Mouse (Mus musculus) kidney, adult 2 months (tissue): Measurements from ENCODE around the gene Snd1. TPM values are rescaled to one million over a fixed set of nuclear protein-coding genes. Genes with fewer than 3 reads are reported as not detected.

Experiments
- DNase-seq: peaks from one replicate; pipeline ENCODE4 v3.0.0; 2021
- H3K27ac ChIP-seq: fragments of 200-500 bp; 2 replicates; pipeline ENCODE4 v1.5.1; 2012; ENCODE audit warnings: low read depth, low read length, control low read depth, inconsistent platforms; ENCODE audit not compliant: insufficient read depth
- H3K27me3 ChIP-seq: fragments of 200-500 bp; replicated peaks from 2 replicates; pipeline ENCODE4 v1.6.1; 2012; ENCODE audit warnings: mild to moderate bottlenecking, moderate library complexity, low read length, inconsistent platforms; ENCODE audit not compliant: control insufficient read depth, insufficient read depth
- H3K36me3 ChIP-seq: fragments of 200-500 bp; 2 replicates; pipeline ENCODE4 v1.6.1; 2012; ENCODE audit warnings: mild to moderate bottlenecking, moderate library complexity, low read length, inconsistent platforms; ENCODE audit not compliant: control insufficient read depth, insufficient read depth
- H3K4me1 ChIP-seq: fragments of 200-500 bp; 2 replicates; pipeline ENCODE4 v1.6.1; 2011; ENCODE audit warnings: low read length; ENCODE audit not compliant: control insufficient read depth, insufficient read depth
- H3K4me3 ChIP-seq: fragments of 200-500 bp; 2 replicates; pipeline ENCODE4 v1.5.1; 2011; ENCODE audit warnings: mild to moderate bottlenecking, low read depth, low read length, control low read depth; ENCODE audit not compliant: insufficient read depth
- CTCF ChIP-seq: fragments of 200-500 bp; conservative IDR thresholded peaks from 2 replicates; pipeline ENCODE4 v1.5.1; 2011; ENCODE audit warnings: low read depth, mild to moderate bottlenecking, control low read depth, low read length, moderate library complexity, mixed read lengths; ENCODE audit not compliant: insufficient read depth, insufficient read length
- POLR2A ChIP-seq: fragments of 200-500 bp; IDR thresholded peaks from one replicate; pipeline ENCODE4 v1.6.1; 2011; ENCODE audit warnings: low read depth, low read length, control low read depth
- WGBS: fragments of 180-500 bp; shearing (Covaris S2); methylation state at CpG from one replicate; pipeline ENCODE4 v1.1.7; 2018; 5-methylcytosine and 5-hydroxymethylcytosine counted together
- polyA plus RNA-seq: library from polyadenylated mRNA; depleted of rRNA; stranded (reverse); fragments of >200 nt; gene quantifications from 2 replicates; pipeline ENCODE4 v1.2.3, GENCODE M21; 2012

Gene Snd1
- polyA plus RNA-seq, 1 experiment: 41.0 TPM

GRCm38 (mm10) chr6:28957486-28957885 is 482.5 kb downstream of the Snd1 start:
- TF ChIP-seq CTCF: no peak
- no peak for TF ChIP-seq POLR2A
- H3K27me3 ChIP-seq: no peaks in the 10 kb centered on the region
- DNase-seq: no peak
- H3K27ac ChIP-seq: no peak overlapping the region
- H3K4me1 ChIP-seq: no peaks in the 10 kb centered on the region
- no peaks in the 10 kb centered on the region for H3K36me3 ChIP-seq
- H3K4me3 ChIP-seq: no peak overlapping the region
- WGBS: 61% methylated on average over 10 of the region's 10 CpGs

GRCm38 (mm10) chr6:28963178-28963577 is 488.2 kb downstream of the Snd1 start:
- Histone ChIP-seq H3K27ac (no peak overlapping the region), H3K27me3 (no peaks in the 10 kb centered on the region), H3K4me3 (no peak overlapping the region), H3K36me3 (no peaks in the 10 kb centered on the region), H3K4me1 (no peaks in the 10 kb centered on the region)
- 36% methylated on average over 5 of the region's 5 CpGs for WGBS
- no peak for TF ChIP-seq CTCF
- TF ChIP-seq POLR2A: no peak
- DNase-seq: no peak

- WGBS: 56% methylated on average over 8 of the region's 8 CpGs
- Histone ChIP-seq H3K27ac (no peak overlapping the region), H3K4me3 (no peak overlapping the region), H3K4me1 (no peaks in the 10 kb centered on the region), H3K36me3 (no peaks in the 10 kb centered on the region), H3K27me3 (no peaks in the 10 kb centered on the region)
- no peak for TF ChIP-seq CTCF
- TF ChIP-seq POLR2A: no peak
- DNase-seq: no peak
These were observed 490.3 kb downstream of the Snd1 start for GRCm38 (mm10) chr6:28965264-28965663.

DNA sequence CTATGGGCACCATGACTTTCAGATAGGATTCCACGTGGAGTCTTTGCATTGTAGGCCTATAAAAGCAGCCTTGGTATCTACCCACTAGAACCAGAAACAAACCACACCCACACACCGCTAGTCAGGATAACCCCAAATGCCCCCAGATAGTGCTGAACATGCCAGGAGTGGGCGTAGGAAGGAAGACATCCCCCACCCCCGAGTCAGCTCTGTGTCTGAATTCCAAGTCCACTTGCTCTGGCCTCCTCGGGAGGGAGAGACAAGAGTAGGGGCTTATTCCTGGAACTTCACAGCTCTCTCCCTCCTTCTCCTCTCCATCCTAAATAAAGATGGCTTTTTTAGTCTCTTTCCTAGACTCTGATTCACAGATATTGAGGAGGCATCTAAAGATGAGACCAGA is 494.7 kb downstream of the Snd1 start:
- no peak overlapping the region for H3K27ac ChIP-seq
- H3K4me3 ChIP-seq: no peak overlapping the region
- DNase-seq: no peak
- 33% methylated on average over 5 of the region's 5 CpGs for WGBS
- H3K27me3 ChIP-seq: no peaks in the 10 kb centered on the region
- TF ChIP-seq CTCF (no peak), POLR2A (no peak)
- no peaks in the 10 kb centered on the region for H3K4me1 ChIP-seq
- no peaks in the 10 kb centered on the region for H3K36me3 ChIP-seq

DNA sequence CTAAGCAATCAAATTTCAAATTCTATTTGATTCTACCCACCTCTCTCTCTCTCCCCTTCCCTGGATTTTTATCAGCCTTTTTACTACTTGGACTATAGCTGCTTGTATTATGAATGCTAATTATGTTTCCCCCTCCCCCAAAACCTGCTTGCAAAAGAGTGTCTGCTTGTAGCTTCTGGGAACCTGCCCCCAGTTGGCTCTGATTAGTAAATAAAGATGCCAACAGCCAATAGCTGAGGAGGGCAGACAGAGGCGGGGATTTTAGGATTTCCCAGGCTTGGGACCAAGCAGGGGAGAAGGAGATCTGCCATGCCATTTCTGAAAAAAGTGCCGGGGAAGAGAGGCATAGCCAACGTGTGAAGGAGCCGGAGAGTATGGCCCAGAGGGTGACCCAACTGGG is 495.8 kb downstream of the Snd1 start:
- Histone ChIP-seq H3K36me3 (no peaks in the 10 kb centered on the region), H3K4me3 (no peak overlapping the region), H3K4me1 (no peaks in the 10 kb centered on the region), H3K27ac (no peak overlapping the region), H3K27me3 (no peaks in the 10 kb centered on the region)
- no peak for TF ChIP-seq CTCF
- TF ChIP-seq POLR2A: no peak
- DNase-seq: no peak
- WGBS: 64% methylated on average over 4 of the region's 4 CpGs

- H3K36me3 ChIP-seq: no peaks in the 10 kb centered on the region
- 87% methylated on average over 3 of the region's 3 CpGs for WGBS
These were observed 499.6 kb downstream of the Snd1 start for GRCm38 (mm10) chr6:28974498-28974897.

DNA sequence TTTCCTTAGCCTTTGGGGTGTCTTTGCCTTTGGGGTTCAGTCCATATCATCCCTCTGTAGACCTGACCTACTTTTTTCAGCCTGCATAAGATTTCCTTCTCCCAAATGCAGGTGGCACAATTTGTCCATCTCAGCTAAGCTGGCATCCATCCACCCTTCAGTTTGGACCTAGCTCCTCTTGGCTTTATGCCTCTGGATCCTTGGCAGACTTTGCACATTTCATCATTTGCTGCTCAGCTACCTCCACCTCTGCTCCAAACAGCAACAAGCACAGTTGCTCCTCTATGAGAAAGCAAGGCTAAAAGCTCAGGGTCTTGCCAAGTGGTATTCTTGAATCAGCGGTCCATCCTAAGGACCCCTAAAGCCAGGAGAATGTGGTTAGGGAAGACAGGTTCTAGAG is 500.2 kb downstream of the Snd1 start:
- Histone ChIP-seq H3K36me3 (no peaks in the 10 kb centered on the region), H3K4me1 (0 out of 2 replicates have a peak, but pooled peaks cover 2% of the 10 kb centered on the region), H3K4me3 (no peak overlapping the region), H3K27me3 (no peaks in the 10 kb centered on the region), H3K27ac (no peak overlapping the region)
- peak; percentile 85 for DNase-seq
- 79% methylated on average over 1 of the region's 1 CpGs for WGBS
- TF ChIP-seq POLR2A (no peak), CTCF (peak; percentile 34)

More at GRCm38 (mm10) chr6:28974498-28974897, 499.6 kb downstream of the Snd1 start:
- no peak for DNase-seq
- Histone ChIP-seq H3K4me3 (no peak overlapping the region), H3K27ac (no peak overlapping the region), H3K27me3 (no peaks in the 10 kb centered on the region), H3K4me1 (no peaks in the 10 kb centered on the region)
- TF ChIP-seq POLR2A (no peak), CTCF (no peak)
